Comparison of ENCODE assay signal across 16 mouse cellular contexts in genomic region chr13:76197297-76197848, GRCm38 (mm10).
DNase-seq lines count a peak whose midpoint lies in the region; ATAC-seq and TF ChIP-seq lines count a peak whose summit lies in the region.
"Had no signal": no experiment of that assay in that cellular context is flagged by ENCODE, and none has a peak within 500 bp of the region (broad histone marks: within the 10 kb centered on the region; RNA-seq: fewer than 3 reads in every experiment).

No protein-coding gene starts in this region.

- H3K4me3 ChIP-seq in embryonic facial prominence, embryonic 14.5 days (ENCODE audit: low read depth, low read length): no peak overlapping the region
- H3K4me3 ChIP-seq in embryonic facial prominence, embryonic 10.5 days: no peak overlapping the region
- H3K4me3 ChIP-seq in midbrain, embryonic 11.5 days (ENCODE audit: low read depth, low read length): no peak overlapping the region
- H3K4me3 ChIP-seq in midbrain, embryonic 10.5 days: no peak overlapping the region
- no peak overlapping the region for H3K4me3 ChIP-seq in forebrain, postnatal 0 days (ENCODE audit: low read depth, low read length)
- H3K4me3 ChIP-seq in stomach, postnatal 0 days (ENCODE audit: low read depth, low read length): no peak overlapping the region
- H3K4me3 ChIP-seq: heart, embryonic 12.5 days; liver, embryonic 12.5 days had no signal

- no peaks in the 10 kb centered on the region for H3K4me1 ChIP-seq in embryonic facial prominence, embryonic 14.5 days (ENCODE audit: control insufficient read depth, insufficient read depth, low read length)
- H3K4me1 ChIP-seq in embryonic facial prominence, embryonic 10.5 days: no peaks in the 10 kb centered on the region
- no peaks in the 10 kb centered on the region for H3K4me1 ChIP-seq in midbrain, embryonic 11.5 days (ENCODE audit: control insufficient read depth, insufficient read depth, low read length)
- no peaks in the 10 kb centered on the region for H3K4me1 ChIP-seq in midbrain, embryonic 10.5 days
- H3K4me1 ChIP-seq in forebrain, postnatal 0 days (ENCODE audit: insufficient read depth): no peaks in the 10 kb centered on the region
- H3K4me1 ChIP-seq in stomach, postnatal 0 days (replicated peaks; ENCODE audit: control insufficient read depth, insufficient read depth): no peaks in the 10 kb centered on the region
- H3K4me1 ChIP-seq: heart, embryonic 12.5 days; liver, embryonic 12.5 days had no signal

- TF ChIP-seq CTCF in forebrain, postnatal 0 days (IDR thresholded peaks at IDR 0.05; ENCODE audit: low read depth): no peak
- no peak for TF ChIP-seq CTCF in stomach, postnatal 0 days (IDR thresholded peaks at IDR 0.05; ENCODE audit: low read depth)

- no peak overlapping the region for H3K4me2 ChIP-seq in embryonic facial prominence, embryonic 14.5 days (ENCODE audit: low read depth, low read length)
- H3K4me2 ChIP-seq in midbrain, embryonic 11.5 days: no peak overlapping the region
- no peak overlapping the region for H3K4me2 ChIP-seq in forebrain, postnatal 0 days (ENCODE audit: low read depth)
- no peak overlapping the region for H3K4me2 ChIP-seq in stomach, postnatal 0 days (replicated peaks; ENCODE audit: low read depth)
- H3K4me2 ChIP-seq: heart, embryonic 12.5 days; liver, embryonic 12.5 days had no signal

- H3K9ac ChIP-seq in embryonic facial prominence, embryonic 14.5 days (ENCODE audit: low read depth, low read length): no peak overlapping the region
- H3K9ac ChIP-seq in midbrain, embryonic 11.5 days (ENCODE audit: low read length): no peak overlapping the region
- no peak overlapping the region for H3K9ac ChIP-seq in forebrain, postnatal 0 days
- no peak overlapping the region for H3K9ac ChIP-seq in stomach, postnatal 0 days (ENCODE audit: low read length)
- H3K9ac ChIP-seq: heart, embryonic 12.5 days; liver, embryonic 12.5 days had no signal

- H3K9me3 ChIP-seq in embryonic facial prominence, embryonic 14.5 days (ENCODE audit: control insufficient read depth, low read length): no peaks in the 10 kb centered on the region
- no peaks in the 10 kb centered on the region for H3K9me3 ChIP-seq in embryonic facial prominence, embryonic 10.5 days
- no peaks in the 10 kb centered on the region for H3K9me3 ChIP-seq in midbrain, embryonic 11.5 days (ENCODE audit: control insufficient read depth, low read length)
- no peaks in the 10 kb centered on the region for H3K9me3 ChIP-seq in midbrain, embryonic 10.5 days (replicated peaks)
- no peaks in the 10 kb centered on the region for H3K9me3 ChIP-seq in forebrain, postnatal 0 days (ENCODE audit: low read length)
- no peaks in the 10 kb centered on the region for H3K9me3 ChIP-seq in stomach, postnatal 0 days (ENCODE audit: control insufficient read depth, low read length)
- H3K9me3 ChIP-seq: heart, embryonic 12.5 days; liver, embryonic 12.5 days had no signal

- 81% methylated on average over 3 of the region's 3 CpGs for WGBS in embryonic facial prominence, embryonic 14.5 days
- WGBS in embryonic facial prominence, embryonic 10.5 days: 88% methylated on average over 3 of the region's 3 CpGs
- WGBS in midbrain, embryonic 11.5 days: 85% methylated on average over 3 of the region's 3 CpGs
- 91% methylated on average over 3 of the region's 3 CpGs for WGBS in midbrain, embryonic 10.5 days
- WGBS in forebrain, postnatal 0 days: 63% methylated on average over 3 of the region's 3 CpGs
- 38% methylated on average over 3 of the region's 3 CpGs for WGBS in stomach, postnatal 0 days

- no peak for TF ChIP-seq EP300 in stomach, postnatal 0 days (optimal IDR thresholded peaks at IDR 0.05)

- H3K27me3 ChIP-seq in embryonic facial prominence, embryonic 14.5 days (replicated peaks; ENCODE audit: control insufficient read depth, insufficient read depth, low read length): no peaks in the 10 kb centered on the region
- no peaks in the 10 kb centered on the region for H3K27me3 ChIP-seq in embryonic facial prominence, embryonic 10.5 days (replicated peaks; ENCODE audit: low read depth, poor library complexity, severe bottlenecking)
- H3K27me3 ChIP-seq in midbrain, embryonic 11.5 days (ENCODE audit: control insufficient read depth, insufficient read depth, low read length): no peaks in the 10 kb centered on the region
- H3K27me3 ChIP-seq in midbrain, embryonic 10.5 days (ENCODE audit: low read depth, poor library complexity, severe bottlenecking): no peaks in the 10 kb centered on the region
- no peaks in the 10 kb centered on the region for H3K27me3 ChIP-seq in forebrain, postnatal 0 days (ENCODE audit: insufficient read depth, low read length)
- no peaks in the 10 kb centered on the region for H3K27me3 ChIP-seq in stomach, postnatal 0 days (ENCODE audit: control insufficient read depth, insufficient read depth, low read length)
- H3K27me3 ChIP-seq: heart, embryonic 12.5 days; liver, embryonic 12.5 days had no signal

- peak; percentile 29 for DNase-seq in embryonic facial prominence, embryonic 14.5 days (ENCODE audit: low spot score)
- DNase-seq in embryonic facial prominence, embryonic 10.5 days (ENCODE audit: low spot score): no peak
- peak; percentile 19 for DNase-seq in midbrain, embryonic 11.5 days (ENCODE audit: low spot score, missing footprints)
- DNase-seq in midbrain, embryonic 10.5 days (ENCODE audit: low spot score): no peak
- no peak for DNase-seq in forebrain, postnatal 0 days
- DNase-seq in stomach, postnatal 0 days (ENCODE audit: low spot score): no peak
- DNase-seq in layer of hippocampus, postnatal 10 days (ENCODE audit: low spot score in 2 of 2): no peak
- no peak for DNase-seq in thymus, postnatal 0 days (ENCODE audit: low spot score)
- DNase-seq: cerebellum, adult 11-12 months; gastrocnemius, postnatal 14 days; lung, postnatal 36 days; right cerebral cortex, postnatal 14 days; thymus, postnatal 25 days had no signal

- H3K36me3 ChIP-seq in embryonic facial prominence, embryonic 14.5 days (ENCODE audit: control insufficient read depth, insufficient read depth, low read length): peaks cover 13% of the 10 kb centered on the region; the same call in 1 of the 2 replicates
- peaks cover 19% of the 10 kb centered on the region for H3K36me3 ChIP-seq in embryonic facial prominence, embryonic 10.5 days (replicated peaks)
- H3K36me3 ChIP-seq in midbrain, embryonic 11.5 days (ENCODE audit: control insufficient read depth, insufficient read depth, low read length): no peaks in the 10 kb centered on the region
- peaks cover 17% of the 10 kb centered on the region for H3K36me3 ChIP-seq in midbrain, embryonic 10.5 days
- 0 out of 2 replicates have a peak, but pooled peaks cover 3% of the 10 kb centered on the region for H3K36me3 ChIP-seq in forebrain, postnatal 0 days (ENCODE audit: insufficient read depth)
- no peaks in the 10 kb centered on the region for H3K36me3 ChIP-seq in stomach, postnatal 0 days (ENCODE audit: control insufficient read depth, insufficient read depth, low read length)

- ATAC-seq in embryonic facial prominence, embryonic 14.5 days (ENCODE audit: low read depth): 0 out of 2 replicates have a peak, but pooled peaks have one; percentile 30
- ATAC-seq in midbrain, embryonic 11.5 days (ENCODE audit: low FRiP score): no peak
- ATAC-seq in forebrain, postnatal 0 days: peak; percentile 34; the same call in 1 of the 2 replicates
- ATAC-seq in stomach, postnatal 0 days (ENCODE audit: low FRiP score, low TSS enrichment): peak; percentile 53; the same call in 1 of the 2 replicates
- ATAC-seq: activated CD4-positive, CD25-positive, alpha-beta regulatory T cell, adult 4 months; liver, embryonic 12.5 days had no signal

- no peak overlapping the region for H3K27ac ChIP-seq in embryonic facial prominence, embryonic 14.5 days (replicated peaks; ENCODE audit: low read depth, low read length)
- no peak overlapping the region for H3K27ac ChIP-seq in embryonic facial prominence, embryonic 10.5 days (replicated peaks)
- no peak overlapping the region for H3K27ac ChIP-seq in midbrain, embryonic 11.5 days (ENCODE audit: low read depth, low read length)
- H3K27ac ChIP-seq in midbrain, embryonic 10.5 days (replicated peaks): no peak overlapping the region
- H3K27ac ChIP-seq in forebrain, postnatal 0 days (ENCODE audit: low read depth, low read length): no peak overlapping the region
- 0 out of 2 replicates have a peak overlapping the region, but pooled peaks have one; percentile 18 for H3K27ac ChIP-seq in stomach, postnatal 0 days (replicated peaks)
- H3K27ac ChIP-seq: liver, embryonic 12.5 days had no signal

Comparison
In these comparisons a context has a peak if more than half of its experiments do, and no peak if none do; other contexts are left out.
1. DNase-seq: peak in embryonic facial prominence, embryonic 14.5 days (single experiment) and midbrain, embryonic 11.5 days (single experiment); none in embryonic facial prominence, embryonic 10.5 days (single experiment), midbrain, embryonic 10.5 days (single experiment), forebrain, postnatal 0 days (single experiment), stomach, postnatal 0 days (single experiment), layer of hippocampus, postnatal 10 days (0 of 2) and thymus, postnatal 0 days (single experiment).